Mouse (Mus musculus) 3134 (cell line): ENCODE measurements around the gene Tango2.
"Not testable (repeated sequence)": the region's sequence is repeated elsewhere in the genome, so short reads cannot be mapped to it uniquely, and the experiment has no call there.

Experiments used
- DNase-seq: peaks from one replicate; pipeline ENCODE4 v3.0.0-alpha.2; 2011; ENCODE audit warnings: low spot score; ENCODE audit not compliant: insufficient read length; ENCODE audit errors: extremely low read depth

Tango2 gene

DNA sequence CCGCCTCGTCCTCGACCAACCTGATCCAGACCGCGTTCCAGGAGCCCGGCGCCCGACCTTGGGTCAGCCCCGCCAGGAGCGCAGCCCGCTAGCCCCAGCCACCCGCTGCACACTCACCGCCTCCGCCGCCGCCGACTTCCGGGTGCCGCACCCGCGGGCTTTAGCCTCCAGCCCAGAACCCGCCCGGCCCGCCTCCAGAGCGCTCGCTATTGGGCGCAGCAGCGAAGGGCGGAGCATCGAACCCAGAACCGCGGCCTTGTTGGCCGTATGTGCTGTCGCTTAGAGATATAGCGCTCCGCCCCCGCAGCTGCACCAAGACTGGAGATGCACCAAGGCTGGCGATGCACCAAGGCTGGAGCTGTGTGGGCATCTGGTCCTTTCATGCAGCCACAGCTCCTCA lies 4.1 kb downstream of the Tango2 start:
- peak; percentile 98 for DNase-seq

DNA sequence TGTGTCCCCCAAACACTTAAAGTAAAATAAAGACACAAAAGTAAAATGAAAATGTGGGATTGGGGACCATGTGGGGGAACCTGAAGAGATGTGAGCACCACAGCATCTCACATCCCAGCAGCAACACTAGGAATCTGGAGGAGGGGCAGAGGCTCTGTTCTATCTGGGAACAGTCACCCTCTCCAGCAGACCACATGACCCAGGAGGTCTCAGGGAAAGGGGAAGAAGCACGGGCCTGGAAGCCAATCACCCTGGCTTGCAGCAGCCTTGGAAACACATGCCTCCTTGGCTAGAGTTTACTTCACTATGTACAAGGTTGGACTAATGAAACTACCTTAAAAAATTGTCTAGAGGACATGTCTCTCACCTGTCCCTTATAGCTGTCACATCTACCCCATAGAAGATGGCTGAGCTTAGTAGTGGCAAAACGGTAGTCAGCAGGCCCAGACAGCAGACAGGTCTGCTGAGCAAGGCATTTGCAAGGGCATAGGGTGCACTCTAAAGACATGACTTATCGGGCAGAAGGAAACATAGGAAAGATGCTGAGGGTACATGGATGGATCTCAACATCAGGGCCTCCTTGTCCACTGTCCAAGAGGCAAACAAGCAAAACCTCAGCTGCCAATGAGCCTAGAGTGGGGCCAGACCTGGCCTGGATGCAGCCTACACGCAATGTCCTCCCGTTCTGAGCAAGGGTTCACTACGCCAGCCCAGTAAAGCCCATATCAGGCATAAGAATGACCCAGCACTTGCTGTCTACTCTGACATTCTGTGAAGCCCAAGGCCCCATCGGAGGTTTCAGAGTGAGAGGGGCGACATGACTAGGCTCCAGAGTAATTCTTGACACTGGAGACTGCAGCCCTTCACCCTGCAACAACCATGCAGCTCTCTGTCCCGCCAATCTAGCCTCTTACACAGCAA lies 5.0 kb downstream of the Tango2 start:
- peak; percentile 25 for DNase-seq

DNA sequence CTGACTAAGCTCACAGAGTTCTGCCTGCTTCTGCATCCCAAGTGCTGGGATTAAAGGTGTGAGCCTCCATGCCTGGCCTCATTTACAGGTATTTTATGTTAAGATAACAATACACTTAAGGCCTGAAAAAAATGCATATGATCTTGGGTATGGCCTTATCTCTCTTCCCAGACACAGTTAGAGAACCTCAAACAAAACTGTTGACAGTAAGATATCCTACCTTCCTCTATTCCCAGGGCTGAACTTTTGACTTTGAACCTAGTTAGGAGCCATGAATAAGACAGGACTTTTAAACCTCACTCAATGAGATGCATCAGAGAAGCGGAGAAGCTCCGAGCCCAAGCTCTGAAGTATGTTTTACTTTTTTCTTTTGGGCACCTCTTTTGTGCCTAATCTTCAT lies 5.8 kb downstream of the Tango2 start:
- DNase-seq, result no peak

DNA sequence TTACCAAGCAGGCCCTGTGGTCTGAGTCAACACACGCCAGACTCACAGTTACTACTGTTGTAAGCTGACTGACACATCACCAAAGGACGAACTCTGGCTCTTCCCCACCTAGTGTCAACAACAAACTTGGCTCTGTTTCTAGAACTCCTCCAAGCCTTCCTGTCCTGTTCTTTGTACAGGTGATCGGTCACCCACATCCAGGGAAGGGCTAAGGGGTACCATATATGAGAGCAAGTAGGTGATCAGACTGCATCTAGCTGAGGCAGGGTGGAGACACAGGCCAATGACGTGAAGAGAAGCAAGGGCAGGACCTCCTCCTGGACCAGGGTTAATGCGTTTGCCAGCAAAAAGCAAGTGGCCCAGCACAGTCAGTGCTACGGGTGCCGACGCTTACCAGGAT lies 6.3 kb downstream of the Tango2 start:
- no peak for DNase-seq

GRCm38 (mm10) chr16:18339866-18340265 lies 8.0 kb downstream of the Tango2 start:
- DNase-seq, result no peak

- no peak for DNase-seq
These were observed 10.6 kb downstream of the Tango2 start for GRCm38 (mm10) chr16:18337261-18337660.

- DNase-seq, result no peak
These were observed 11.9 kb downstream of the Tango2 start for GRCm38 (mm10) chr16:18335981-18336380.

DNA sequence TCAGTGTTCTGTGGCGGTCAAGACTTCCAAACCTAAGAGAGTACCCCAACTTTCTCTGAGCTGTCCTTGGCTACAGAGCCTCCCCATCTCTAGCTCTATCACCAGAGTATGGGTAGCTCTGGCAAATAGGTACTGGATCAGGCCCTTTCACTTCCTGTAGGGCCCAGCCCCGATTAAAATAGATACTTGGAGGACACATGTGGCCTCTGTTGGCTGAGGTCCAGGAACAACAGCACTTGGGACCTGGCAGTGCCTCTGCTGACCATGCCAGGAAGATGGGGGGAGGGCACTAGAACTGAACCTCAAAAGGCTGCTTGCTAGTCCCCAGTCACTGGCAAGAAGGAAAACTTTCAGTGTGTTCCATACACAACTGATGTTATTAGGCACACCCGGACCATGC lies 13.9 kb downstream of the Tango2 start:
- peak; percentile 43 for DNase-seq

- no peak for DNase-seq
These were observed 19.4 kb downstream of the Tango2 start for GRCm38 (mm10) chr16:18328524-18328923.

- DNase-seq, result no peak
These were observed 20.0 kb downstream of the Tango2 start for GRCm38 (mm10) chr16:18327936-18328335.

DNA sequence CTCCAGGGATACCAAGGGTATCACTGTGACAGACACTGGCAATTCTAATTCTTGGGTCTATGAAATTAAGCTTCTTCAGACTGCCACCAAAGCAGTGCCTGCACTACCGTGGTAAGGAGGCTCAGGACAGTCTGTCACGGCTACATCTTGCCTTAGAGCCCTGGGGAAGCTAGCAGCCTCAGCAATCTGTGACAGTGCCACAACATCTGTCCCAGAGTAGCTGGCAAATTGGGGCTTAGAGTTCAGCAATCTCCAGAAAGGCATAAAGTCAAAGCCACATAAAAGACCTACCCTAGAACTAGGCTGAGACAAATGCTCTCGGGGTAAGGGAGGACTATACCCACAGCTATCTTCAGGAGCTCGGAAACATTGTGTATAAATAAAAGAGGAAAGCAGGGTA lies 22.2 kb downstream of the Tango2 start:
- DNase-seq, result no peak

- DNase-seq, result no peak
These were observed 23.9 kb downstream of the Tango2 start for GRCm38 (mm10) chr16:18324031-18324430.

- peak; percentile 65 for DNase-seq
These were observed 24.4 kb downstream of the Tango2 start for GRCm38 (mm10) chr16:18323460-18323859.

DNA sequence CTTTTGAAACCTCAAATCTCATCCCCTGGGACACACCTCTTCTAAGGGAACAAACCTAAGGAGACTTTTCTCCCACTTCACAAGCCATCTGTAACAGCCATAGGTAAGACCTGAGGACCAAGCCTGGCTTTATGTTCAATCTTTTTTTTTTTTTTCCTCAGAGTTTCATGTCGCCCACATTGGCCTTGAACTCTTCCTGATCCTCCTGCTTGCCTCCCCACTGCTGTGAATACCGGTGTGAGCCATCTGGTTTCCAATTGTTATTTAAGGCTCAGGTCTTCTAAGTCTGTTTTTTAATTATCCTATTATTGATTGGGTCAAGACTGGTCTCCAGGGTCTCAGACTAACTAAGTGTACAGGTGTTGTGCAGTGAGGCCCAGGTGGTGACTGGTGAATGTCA lies 26.5 kb downstream of the Tango2 start:
- no peak for DNase-seq

GRCm38 (mm10) chr16:18318992-18319391 lies 28.9 kb downstream of the Tango2 start:
- DNase-seq, result no peak

- no peak for DNase-seq
These were observed 39.7 kb downstream of the Tango2 start for GRCm38 (mm10) chr16:18308159-18308558.

DNA sequence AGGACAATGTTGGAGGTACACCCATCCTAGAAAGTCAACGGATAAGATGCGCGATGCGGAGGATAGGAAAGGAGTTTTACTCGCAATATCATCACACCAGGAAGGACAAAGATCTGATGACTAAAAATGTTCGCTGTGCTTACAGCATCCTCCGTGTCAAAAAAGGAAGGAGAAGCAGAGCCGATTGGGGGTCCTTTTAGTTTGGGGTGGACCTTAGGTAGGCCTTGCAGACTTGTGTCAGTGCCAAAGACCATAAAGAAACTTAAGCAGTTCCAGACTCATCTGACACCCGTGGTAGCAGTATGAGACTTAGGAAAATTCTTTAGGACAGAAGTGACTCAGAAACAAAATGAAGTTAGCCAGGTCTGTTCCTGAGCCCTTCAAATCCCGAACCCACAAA lies 58.3 kb downstream of the Tango2 start:
- not testable (repeated sequence) for DNase-seq

DNA sequence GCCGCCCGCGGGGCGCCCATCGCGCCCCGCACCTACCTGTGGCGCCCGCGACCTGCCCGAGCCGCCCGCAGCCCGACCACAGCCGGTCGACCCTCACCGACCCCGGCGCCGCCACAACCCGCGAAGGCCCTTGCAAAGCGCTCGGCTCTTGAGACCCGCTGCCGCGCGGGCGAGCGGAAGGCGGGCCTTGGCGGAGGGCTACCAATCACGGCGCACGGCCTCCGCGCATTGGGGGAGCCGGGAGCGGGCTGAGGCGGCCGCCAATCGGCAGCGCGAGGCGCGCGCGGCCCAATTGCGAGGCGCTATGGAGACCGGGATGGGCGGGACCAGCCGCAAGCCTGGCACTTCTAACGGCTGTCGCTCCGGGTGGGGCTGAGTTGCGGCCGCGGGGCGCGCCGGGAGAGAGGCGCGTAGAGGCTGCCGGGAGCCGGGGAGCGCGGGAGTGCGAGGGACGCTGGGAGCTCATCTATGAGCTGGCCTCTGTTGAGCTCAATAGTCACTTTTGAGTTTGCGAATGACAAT lies 58.8 kb downstream of the Tango2 start, which contains the start of gene Dgcr8:
TSS of gene Dgcr8 (minus strand) at position 180 of the 522 bp plus-strand sequence.
- peak; percentile 100 for DNase-seq

GRCm38 (mm10) chr16:18288581-18289061 lies 59.3 kb downstream of the Tango2 start:
- no peak for DNase-seq

- peak; percentile 25 for DNase-seq
These were observed 59.7 kb downstream of the Tango2 start for GRCm38 (mm10) chr16:18288166-18288565.

DNA sequence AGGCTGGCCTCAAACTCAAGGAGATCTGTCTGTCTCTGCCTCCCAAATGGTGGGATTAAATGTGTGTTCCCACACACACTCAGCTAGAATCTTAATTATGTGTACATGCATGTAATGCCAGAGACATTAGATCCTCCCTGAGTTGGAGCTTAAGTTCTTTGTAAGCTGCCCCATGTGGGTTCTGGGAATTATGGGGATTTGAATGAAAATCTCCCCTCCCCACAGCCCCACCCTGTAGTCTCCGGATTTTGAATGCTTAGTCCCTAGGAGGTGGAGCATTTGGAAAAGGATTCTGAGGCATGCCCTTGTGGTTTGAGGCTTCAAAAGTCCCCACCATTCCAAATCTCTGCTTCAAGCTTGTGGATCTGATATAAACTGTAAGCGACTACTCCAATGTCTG lies 72.7 kb downstream of the Tango2 start:
- no peak for DNase-seq

DNA sequence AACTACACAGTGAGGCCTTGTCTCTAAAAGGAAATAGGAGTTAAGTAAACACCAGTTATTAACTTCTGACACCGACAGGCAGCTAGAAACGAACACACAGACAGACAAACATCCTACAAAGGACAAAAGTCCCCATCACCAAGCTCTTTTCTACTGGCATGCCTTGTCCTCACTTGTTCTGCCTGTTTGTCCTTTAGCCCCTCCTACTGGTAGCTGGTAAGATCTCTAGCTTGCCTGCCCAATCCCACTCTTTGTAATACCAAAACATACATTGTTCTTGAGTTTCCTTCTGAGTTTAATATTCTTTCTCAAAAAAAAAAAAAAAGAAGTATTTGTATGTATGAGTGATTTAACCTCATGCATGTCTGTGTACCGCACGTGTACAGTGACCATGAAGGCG lies 79.7 kb downstream of the Tango2 start:
- DNase-seq, result no peak
